Mouse (Mus musculus) left cerebral cortex, adult 9 months (tissue): ENCODE measurements at regions not wholly inside any gene's neighbourhood (a gene's known extent, or its start where the extent isn't known, plus 50 kb on each side); places are given as distances from the start of the nearest gene placed in this dataset.

Source experiments
- DNase-seq, 2 experiments: peaks; one replicate each; pipeline ENCODE4 v3.0.0; 2022; ENCODE audit warnings: low spot score in 2 of 2

- DNase-seq: peak in 1 of 2 experiments; percentile 32
These were observed 76.0 kb upstream of the Ano5 start for GRCm38 (mm10) chr7:51434865-51435264.

DNA sequence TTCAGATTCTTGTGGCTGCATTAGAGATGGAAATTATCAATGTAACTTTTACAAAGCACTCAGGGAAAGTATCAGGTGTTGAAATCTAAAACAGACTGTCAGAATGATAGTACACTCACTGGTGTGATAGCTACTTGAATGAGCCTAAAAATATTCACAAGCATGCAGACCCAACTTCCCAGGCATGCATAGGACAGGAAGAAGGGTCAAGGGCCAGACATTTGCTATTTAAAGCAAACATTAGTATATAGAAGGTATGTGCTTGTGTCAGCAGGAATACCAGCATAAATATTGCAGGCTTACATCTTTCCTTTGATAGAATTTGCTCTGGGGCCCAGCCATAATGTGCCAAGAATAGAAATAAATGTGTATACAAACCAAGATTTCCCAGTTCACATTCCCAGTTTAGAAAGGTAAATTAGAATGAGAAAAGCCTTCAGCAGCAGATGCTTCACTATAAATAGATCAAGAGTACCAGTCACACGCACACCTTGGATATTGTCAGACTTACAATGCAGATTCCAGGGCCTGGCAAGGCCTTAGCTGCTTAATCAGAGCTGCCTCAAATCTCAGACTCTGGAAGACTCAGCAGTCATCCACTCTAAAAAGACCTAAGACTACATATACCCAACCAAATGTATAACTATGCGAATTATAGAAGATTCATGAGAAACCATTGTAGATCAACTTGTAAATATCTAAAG, 55.7 kb upstream of the Ano5 start:
- DNase-seq: no peak

- no peak for DNase-seq
These were observed 52.1 kb upstream of the Ano5 start for GRCm38 (mm10) chr7:51458757-51459156.
